Mouse (Mus musculus) liver, adult 2 months (tissue): ENCODE results near the gene Gadd45a. TPM values are rescaled to one million over a fixed set of nuclear protein-coding genes. Genes with fewer than 3 reads are reported as not detected.

Experiments used
- DNase-seq: peaks from one replicate; pipeline ENCODE4 v3.0.0-alpha.2; 2011; ENCODE audit warnings: low read depth, low spot score; ENCODE audit errors: extremely low read depth
- H3K27ac ChIP-seq: fragments of 200-500 bp; replicated peaks from 2 replicates; pipeline ENCODE4 v1.5.1; 2012; ENCODE audit warnings: low read depth, mild to moderate bottlenecking, control low read depth, inconsistent platforms, low read length; ENCODE audit not compliant: insufficient read depth
- H3K27me3 ChIP-seq: fragments of 200-500 bp; 2 replicates; pipeline ENCODE4 v1.6.1; 2012; ENCODE audit warnings: mild to moderate bottlenecking, moderate library complexity, low read length, inconsistent platforms; ENCODE audit not compliant: control insufficient read depth, insufficient read depth
- H3K36me3 ChIP-seq: fragments of 200-500 bp; 2 replicates; pipeline ENCODE4 v1.6.1; 2012; ENCODE audit warnings: low read length, inconsistent platforms; ENCODE audit not compliant: control insufficient read depth, insufficient read depth
- H3K4me1 ChIP-seq: fragments of 200-500 bp; 2 replicates; pipeline ENCODE4 v1.6.1; 2011; ENCODE audit warnings: low read length; ENCODE audit not compliant: control insufficient read depth, insufficient read depth
- H3K4me3 ChIP-seq: fragments of 200-500 bp; 2 replicates; pipeline ENCODE4 v1.5.1; 2011; ENCODE audit warnings: low read depth, mild to moderate bottlenecking, control low read depth, low read length, moderate library complexity; ENCODE audit not compliant: insufficient read depth
- H3K79me2 ChIP-seq: fragments of 200-500 bp; 2 replicates; pipeline ENCODE4 v1.6.1; 2012; ENCODE audit warnings: inconsistent platforms, mild to moderate bottlenecking, low read length, moderate library complexity; ENCODE audit not compliant: control insufficient read depth, insufficient read depth
- H3K9ac ChIP-seq: fragments of 200-500 bp; 2 replicates; pipeline ENCODE4 v1.6.1; 2012; ENCODE audit warnings: low read depth, mild to moderate bottlenecking, control low read depth, inconsistent platforms, low read length
- CTCF ChIP-seq: fragments of 200-500 bp; IDR thresholded peaks from 2 replicates; pipeline ENCODE4 v1.5.1; 2011; ENCODE audit warnings: low read depth, low read length, control low read depth
- POLR2A ChIP-seq: fragments of 200-500 bp; IDR thresholded peaks from 2 replicates; pipeline ENCODE4 v1.6.1; 2011; ENCODE audit warnings: low read length, control low read depth; ENCODE audit not compliant: insufficient read depth; ENCODE audit errors: extremely low read depth
- WGBS: fragments of 180-500 bp; shearing (Covaris S2); methylation state at CpG from one replicate; pipeline ENCODE4 v1.1.7; 2018; 5-methylcytosine and 5-hydroxymethylcytosine counted together
- polyA plus RNA-seq: library from polyadenylated mRNA; depleted of rRNA; stranded (reverse); fragments of >200 nt; gene quantifications from 2 replicates; pipeline ENCODE4 v1.2.3, GENCODE M21; 2012; rRNA removed
- total RNA-seq: library from RNA; depleted of rRNA; stranded (reverse); fragments of >200 nt; gene quantifications from 2 replicates; pipeline ENCODE4 v1.2.3, GENCODE M21; 2014; rRNA removed

The Gadd45a gene
- total and polyA plus RNA-seq, 2 experiments: 5.3 to 13.1 TPM

DNA sequence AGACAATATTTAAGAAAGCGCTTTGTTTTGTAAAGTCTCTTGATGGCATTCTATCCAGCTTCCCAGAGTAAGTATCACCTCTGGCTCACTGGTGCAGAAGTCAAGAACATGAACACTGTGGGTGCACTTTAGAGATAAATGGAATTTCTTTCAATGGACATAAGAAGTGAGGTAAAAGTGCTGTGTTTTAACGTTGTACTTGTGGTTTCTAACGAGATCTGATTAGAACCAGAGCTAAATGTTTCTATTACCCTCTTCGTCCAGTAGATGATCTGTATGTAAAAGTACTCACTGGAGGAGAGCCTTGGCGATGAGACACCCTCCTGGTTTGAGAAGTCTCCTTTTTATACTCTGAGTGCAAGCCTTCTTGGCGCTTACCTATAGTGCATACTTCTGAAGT lies 48.2 kb downstream of the Gadd45a start:
- Histone ChIP-seq H3K36me3 (no peaks in the 10 kb centered on the region), H3K4me3 (no peak overlapping the region), H3K9ac (no peak overlapping the region), H3K79me2 (peaks cover 15% of the 10 kb centered on the region; the same call in 1 of the 2 replicates), H3K27ac (no peak overlapping the region), H3K4me1 (peaks cover 3% of the 10 kb centered on the region; the same call in 1 of the 2 replicates), H3K27me3 (no peaks in the 10 kb centered on the region)
- TF ChIP-seq CTCF: no peak
- TF ChIP-seq POLR2A: no peak
- no peak for DNase-seq
- WGBS: 92% methylated on average over 6 of the region's 6 CpGs

DNA sequence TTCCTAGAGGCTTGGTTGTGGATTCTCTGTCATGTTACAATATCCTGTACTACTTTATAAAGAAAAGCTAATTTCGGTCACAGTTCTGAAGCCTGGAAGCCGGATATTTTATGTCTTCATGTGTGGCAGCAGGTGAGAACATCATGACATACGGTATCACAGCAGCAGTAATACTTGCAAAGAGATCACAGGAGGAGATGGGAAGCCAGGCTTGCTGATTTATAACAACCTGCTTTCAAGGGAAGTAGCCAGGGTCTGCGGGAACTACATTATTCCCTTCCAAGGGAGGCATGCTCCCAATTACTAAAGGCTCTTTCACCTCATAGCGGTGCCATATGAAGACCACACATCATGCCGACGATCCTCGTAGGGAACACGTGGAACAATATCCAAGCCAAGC lies 48.9 kb downstream of the Gadd45a start:
- TF ChIP-seq CTCF (no peak), POLR2A (no peak)
- Histone ChIP-seq H3K4me3 (no peak overlapping the region), H3K9ac (no peak overlapping the region), H3K36me3 (no peaks in the 10 kb centered on the region), H3K79me2 (peaks cover 16% of the 10 kb centered on the region; the same call in 1 of the 2 replicates), H3K27ac (no peak overlapping the region), H3K27me3 (no peaks in the 10 kb centered on the region), H3K4me1 (peaks cover 3% of the 10 kb centered on the region; the same call in 1 of the 2 replicates)
- 97% methylated on average over 9 of the region's 9 CpGs for WGBS
- DNase-seq: no peak

DNA sequence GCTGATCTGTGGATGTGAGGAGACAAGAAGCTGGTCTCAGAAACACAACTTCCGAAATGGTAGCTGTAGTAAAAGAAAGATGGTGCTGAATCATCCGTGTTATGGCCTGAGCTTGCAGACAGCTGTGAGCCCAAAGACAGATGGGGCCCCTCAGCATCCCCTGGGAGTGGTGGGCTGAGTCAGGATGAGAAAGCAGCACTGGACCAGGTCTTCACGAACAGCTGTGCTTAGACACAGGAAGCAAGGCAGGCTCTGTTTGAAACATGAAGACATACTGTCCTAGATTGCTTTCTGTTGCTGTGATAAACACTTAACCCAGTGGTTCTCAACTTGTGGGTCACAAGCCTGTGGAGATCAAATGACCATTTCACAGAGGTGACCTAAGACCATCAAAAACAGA lies 49.6 kb downstream of the Gadd45a start:
- H3K4me1 ChIP-seq: peaks cover 3% of the 10 kb centered on the region; the same call in 1 of the 2 replicates
- H3K27me3 ChIP-seq: no peaks in the 10 kb centered on the region
- H3K79me2 ChIP-seq: peaks cover 16% of the 10 kb centered on the region; the same call in 1 of the 2 replicates
- no peaks in the 10 kb centered on the region for H3K36me3 ChIP-seq
- DNase-seq: no peak
- H3K27ac ChIP-seq: no peak overlapping the region
- TF ChIP-seq POLR2A (no peak), CTCF (no peak)
- no peak overlapping the region for H3K9ac ChIP-seq
- 86% methylated on average over 3 of the region's 3 CpGs for WGBS
- no peak overlapping the region for H3K4me3 ChIP-seq

DNA sequence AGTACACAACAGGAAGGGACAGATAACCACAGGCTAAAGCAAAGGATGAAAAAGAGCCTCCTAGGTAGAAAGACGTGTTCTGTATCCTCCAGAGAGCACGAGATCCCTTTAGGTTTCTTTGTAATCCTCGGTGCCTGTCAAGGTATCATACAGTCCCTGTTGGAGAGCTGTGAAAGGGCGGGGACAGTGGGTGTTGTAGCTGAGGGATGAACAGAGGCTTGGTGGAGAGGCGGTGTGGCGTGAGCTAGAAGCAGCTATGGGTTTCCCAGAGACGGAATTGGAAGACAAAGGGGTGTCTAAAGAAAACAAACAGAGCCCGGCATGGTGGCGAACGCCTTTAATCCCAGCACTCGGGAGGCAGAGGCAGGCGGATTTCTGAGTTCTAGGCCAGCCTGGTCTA lies 51.2 kb downstream of the Gadd45a start:
- no peaks in the 10 kb centered on the region for H3K27me3 ChIP-seq
- no peak for DNase-seq
- H3K4me3 ChIP-seq: no peak overlapping the region
- H3K36me3 ChIP-seq: no peaks in the 10 kb centered on the region
- no peak for TF ChIP-seq POLR2A
- no peak for TF ChIP-seq CTCF
- H3K4me1 ChIP-seq: peaks cover 13% of the 10 kb centered on the region
- H3K27ac ChIP-seq: no peak overlapping the region
- H3K79me2 ChIP-seq: peaks cover 16% of the 10 kb centered on the region; the same call in 1 of the 2 replicates
- WGBS: 98% methylated on average over 12 of the region's 12 CpGs
- no peak overlapping the region for H3K9ac ChIP-seq

DNA sequence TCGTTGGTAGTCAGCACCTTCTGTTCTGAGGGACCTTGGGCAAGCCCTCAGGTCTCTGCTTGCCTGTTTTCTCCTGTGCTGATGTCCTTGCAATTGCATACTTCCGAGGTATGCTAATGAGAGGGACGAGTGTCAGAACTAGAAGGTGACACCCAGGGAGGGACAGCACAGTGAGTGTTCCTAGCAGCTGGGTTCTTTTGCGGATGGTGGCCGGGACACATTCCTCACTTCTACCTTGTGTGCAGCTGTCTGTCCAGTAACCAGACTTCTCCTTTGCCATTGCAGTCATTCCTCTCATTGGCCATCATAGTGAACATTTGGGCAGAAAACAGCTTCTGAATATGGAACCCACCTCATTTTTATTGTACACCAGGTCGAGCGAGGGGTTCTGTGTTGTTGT lies 51.8 kb downstream of the Gadd45a start:
- H3K9ac ChIP-seq: no peak overlapping the region
- WGBS: 87% methylated on average over 7 of the region's 7 CpGs
- no peak overlapping the region for H3K4me3 ChIP-seq
- TF ChIP-seq CTCF: no peak
- TF ChIP-seq POLR2A: no peak
- no peaks in the 10 kb centered on the region for H3K36me3 ChIP-seq
- H3K27ac ChIP-seq: no peak overlapping the region
- H3K79me2 ChIP-seq: peaks cover 16% of the 10 kb centered on the region; the same call in 1 of the 2 replicates
- no peak for DNase-seq
- H3K27me3 ChIP-seq: no peaks in the 10 kb centered on the region
- H3K4me1 ChIP-seq: peaks cover 15% of the 10 kb centered on the region

Other genes with a start within 250 kb of the Gadd45a start
- gene Vmn1r39, start 226.8 kb downstream of the Gadd45a start, total RNA-seq: not detected in 2 replicates
- gene Vmn1r39, start 226.8 kb downstream of the Gadd45a start, polyA plus RNA-seq: not detected in 2 replicates
- 24.4 and 28.7 TPM in 2 replicates for gene Gng12, start 141.1 kb downstream of the Gadd45a start, total RNA-seq
- gene Gng12, start 141.1 kb downstream of the Gadd45a start, polyA plus RNA-seq: 14.1 and 18.7 TPM in 2 replicates
- gene Serbp1, start 200.7 kb upstream of the Gadd45a start, total RNA-seq: 144 and 218 TPM in 2 replicates
- gene Serbp1, start 200.7 kb upstream of the Gadd45a start, polyA plus RNA-seq: 48.9 and 62.1 TPM in 2 replicates